Mouse (Mus musculus) cortical plate, adult 2 months (tissue): ENCODE data around the gene Mip.

Experiments
- CTCF ChIP-seq: fragments of 200-500 bp; IDR thresholded peaks from 2 replicates; pipeline ENCODE4 v1.5.1; 2011; ENCODE audit warnings: mild to moderate bottlenecking, control low read depth, low read length; ENCODE audit not compliant: insufficient read depth; ENCODE audit errors: extremely low read depth
- POLR2A ChIP-seq: fragments of 200-500 bp; IDR thresholded peaks from 2 replicates; pipeline ENCODE4 v1.6.1; 2011; ENCODE audit warnings: mild to moderate bottlenecking, low read length, control low read depth; ENCODE audit not compliant: insufficient read depth; ENCODE audit errors: extremely low read depth

DNA sequence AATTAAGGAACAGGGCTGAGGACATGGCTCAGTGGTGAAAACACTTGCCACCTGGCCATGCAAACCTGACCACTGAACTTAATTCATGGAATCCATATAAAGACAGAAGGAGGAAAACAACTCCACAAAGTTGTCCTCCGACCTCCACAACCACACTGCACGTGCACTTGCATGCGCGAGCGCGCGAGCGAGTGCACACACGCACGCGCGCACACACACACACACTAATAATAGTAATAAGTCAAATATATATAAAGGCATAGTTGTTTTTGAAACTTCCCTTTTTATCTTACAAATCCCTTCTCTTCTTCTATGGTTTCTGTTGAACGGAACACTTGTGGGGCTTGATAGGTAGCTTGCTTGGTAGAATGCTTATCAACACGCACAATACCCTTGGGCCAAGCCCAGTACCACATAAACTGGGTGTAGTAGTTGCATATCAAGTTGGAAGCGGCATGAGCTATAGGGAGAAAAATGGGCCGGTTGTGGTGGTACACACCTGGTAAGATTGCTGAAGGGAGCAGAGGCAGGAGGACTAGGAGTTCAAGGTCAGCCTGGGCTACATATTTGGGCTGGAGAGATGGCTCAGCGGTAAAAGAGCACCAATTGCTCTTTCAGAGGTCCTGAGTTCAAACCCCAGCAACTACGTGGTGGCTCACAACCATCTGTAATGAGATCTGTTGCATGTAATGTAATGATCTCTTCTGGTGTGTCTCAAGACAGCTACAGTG lies 7.1 kb upstream of the Mip start:
- TF ChIP-seq CTCF (no peak), POLR2A (no peak)
